Mouse (Mus musculus) limb, embryonic 14.5 days (tissue): ENCODE results near the gene Dnah5. TPM values are rescaled to one million over a fixed set of nuclear protein-coding genes. Genes with fewer than 3 reads are reported as not detected.
A peak's percentile ranks its signal among the peaks of the same experiment; 100 is the strongest.

ENCODE experiments used
- ATAC-seq: fragments of 200-750 bp; cut with Nextera tagmentation; 2 replicates; pipeline ENCODE4 v1.8.0; 2017; ENCODE audit warnings: low read depth, moderate number of reproducible peaks, moderate TSS enrichment; ENCODE audit not compliant: low FRiP score
- DNase-seq: peaks from one replicate; pipeline ENCODE4 v3.0.0-alpha.2; 2015; ENCODE audit warnings: low spot score
- H3K27ac ChIP-seq: fragments of 300-500 bp; sonication (generic); replicated peaks from 2 replicates; pipeline ENCODE4 v1.5.1; 2014; ENCODE audit warnings: low read depth, mild to moderate bottlenecking, low read length, moderate library complexity, mixed read lengths
- H3K27me3 ChIP-seq: fragments of 300-500 bp; sonication (generic); 2 replicates; pipeline ENCODE4 v1.6.1; 2014; ENCODE audit warnings: low read length, mixed read lengths; ENCODE audit not compliant: control insufficient read depth, insufficient read depth
- H3K36me3 ChIP-seq: fragments of 300-500 bp; sonication (generic); 2 replicates; pipeline ENCODE4 v1.6.1; 2014; ENCODE audit warnings: mild to moderate bottlenecking, low read length, moderate library complexity, mixed read lengths; ENCODE audit not compliant: control insufficient read depth, insufficient read depth
- H3K4me1 ChIP-seq: fragments of 300-500 bp; sonication (generic); 2 replicates; pipeline ENCODE4 v1.6.1; 2014; ENCODE audit warnings: antibody characterized with exemption, low read length, mixed read lengths; ENCODE audit not compliant: control insufficient read depth, insufficient read depth
- H3K4me2 ChIP-seq: fragments of 300-500 bp; sonication (generic); replicated peaks from 2 replicates; pipeline ENCODE4 v1.6.1; 2014; ENCODE audit warnings: low read depth, mild to moderate bottlenecking, low read length, moderate library complexity; ENCODE audit not compliant: severe bottlenecking
- H3K4me3 ChIP-seq: fragments of 300-500 bp; sonication (generic); replicated peaks from 2 replicates; pipeline ENCODE4 v1.5.1; 2014; ENCODE audit warnings: low read length
- H3K9ac ChIP-seq: fragments of 300-500 bp; sonication (generic); 2 replicates; pipeline ENCODE4 v1.6.1; 2014; ENCODE audit warnings: mild to moderate bottlenecking, low read depth, low read length, moderate library complexity; ENCODE audit not compliant: severe bottlenecking
- H3K9me3 ChIP-seq: fragments of 300-500 bp; sonication (generic); 2 replicates; pipeline ENCODE4 v1.6.1; 2016; ENCODE audit warnings: low read length; ENCODE audit not compliant: control insufficient read depth
- POLR2A ChIP-seq: fragments of 200-500 bp; IDR thresholded peaks from 2 replicates; pipeline ENCODE4 v1.8.0; 2012; ENCODE audit warnings: inconsistent platforms, mild to moderate bottlenecking, moderate library complexity, borderline replicate concordance; ENCODE audit not compliant: insufficient read depth, insufficient read length; ENCODE audit errors: extremely low read depth
- WGBS: fragments of 180-500 bp; shearing (Covaris S2); extraction: QIAGEN DNeasy Blood & Tissue Kit; methylation state at CpG from one replicate; pipeline ENCODE4 v1.1.7; 2014; 5-methylcytosine and 5-hydroxymethylcytosine counted together
- polyA plus RNA-seq, 2 experiments: library from polyadenylated mRNA; depleted of rRNA in 1 of 2; stranded (reverse) in 1 of 2; unstranded in 1 of 2; fragments of >200 nt; fragmentation: Nextera tagmentation in 1 of 2; extraction: Ambion mirVana in 1 of 2; gene quantifications; 2 replicates each; pipeline versions ENCODE4 v1.2.1 to v1.2.3; 2012 to 2014

Dnah5 gene
- polyA plus RNA-seq, 2 experiments = 0.05 to 0.10 TPM

DNA sequence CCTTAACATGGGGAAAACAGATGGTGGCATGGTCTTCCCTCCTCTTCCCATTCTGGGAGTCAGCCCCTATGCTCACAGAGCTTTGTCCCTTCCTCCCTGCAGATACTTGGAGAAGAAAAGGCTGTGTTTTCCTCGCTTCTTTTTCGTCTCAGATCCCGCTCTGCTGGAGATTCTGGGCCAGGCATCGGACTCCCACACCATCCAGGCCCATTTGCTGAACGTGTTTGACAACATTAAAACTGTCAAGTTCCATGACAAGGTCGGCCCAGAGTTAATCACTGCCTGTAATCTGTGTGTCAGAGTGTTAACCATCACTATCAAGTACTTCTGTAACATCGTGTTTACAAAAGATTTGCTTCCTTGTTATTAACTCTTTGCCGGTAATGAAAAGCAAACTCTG lies 103.6 kb downstream of the Dnah5 start:
- WGBS = 61% methylated on average over 8 of the region's 8 CpGs
- Histone ChIP-seq H3K4me2 (no peak overlapping the region), H3K4me3 (no peak overlapping the region), H3K27me3 (no peaks in the 10 kb centered on the region), H3K27ac (no peak overlapping the region), H3K36me3 (no peaks in the 10 kb centered on the region), H3K4me1 (no peaks in the 10 kb centered on the region), H3K9ac (no peak overlapping the region), H3K9me3 (no peaks in the 10 kb centered on the region)
- TF ChIP-seq POLR2A = no peak
- no peak for ATAC-seq
- no peak for DNase-seq

DNA sequence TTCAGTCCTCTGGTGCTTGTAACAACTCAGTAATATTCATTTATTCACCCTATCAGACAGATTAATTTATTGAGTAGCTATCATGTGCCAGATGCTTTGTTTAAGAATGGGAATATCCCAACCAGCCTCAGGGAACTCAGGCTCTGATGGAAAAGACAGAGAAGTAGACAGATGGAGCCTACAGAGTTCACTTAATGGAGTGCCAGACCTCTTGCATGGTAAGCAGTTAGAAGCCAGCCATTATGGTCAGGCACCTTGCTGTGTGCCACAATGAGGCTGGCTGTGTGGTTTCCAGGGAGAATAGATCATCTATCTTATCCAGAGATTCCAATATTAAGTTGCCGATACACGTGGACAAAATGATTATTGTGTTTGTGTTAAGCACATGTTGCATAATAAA lies 104.3 kb downstream of the Dnah5 start:
- H3K36me3 ChIP-seq = no peaks in the 10 kb centered on the region
- no peaks in the 10 kb centered on the region for H3K4me1 ChIP-seq
- H3K9me3 ChIP-seq = no peaks in the 10 kb centered on the region
- no peak for DNase-seq
- H3K27ac ChIP-seq = no peak overlapping the region
- 89% methylated on average over 2 of the region's 2 CpGs for WGBS
- H3K4me3 ChIP-seq = no peak overlapping the region
- no peak for TF ChIP-seq POLR2A
- H3K4me2 ChIP-seq = no peak overlapping the region
- no peaks in the 10 kb centered on the region for H3K27me3 ChIP-seq
- H3K9ac ChIP-seq = no peak overlapping the region
- no peak for ATAC-seq

DNA sequence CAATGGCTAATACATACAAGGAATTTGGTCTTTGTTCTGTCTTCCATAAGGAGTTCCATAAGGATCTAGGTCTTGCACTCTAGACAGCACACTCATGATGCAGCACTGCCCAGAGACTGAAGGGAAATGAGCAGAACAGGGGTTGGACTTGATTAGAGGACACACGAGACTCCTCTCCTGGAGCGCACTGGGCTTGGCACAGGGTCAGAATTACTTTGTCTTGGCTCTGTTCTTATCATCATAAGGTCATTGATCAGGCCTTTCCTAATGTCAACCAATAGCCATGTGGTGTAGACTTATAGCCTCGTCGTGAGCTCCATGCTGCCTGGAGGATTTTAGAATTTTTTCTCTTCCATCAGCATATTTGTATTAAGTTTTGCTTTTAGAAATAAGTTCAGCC lies 107.0 kb downstream of the Dnah5 start:
- H3K4me3 ChIP-seq = no peak overlapping the region
- H3K36me3 ChIP-seq = no peaks in the 10 kb centered on the region
- no peak overlapping the region for H3K4me2 ChIP-seq
- no peaks in the 10 kb centered on the region for H3K27me3 ChIP-seq
- WGBS = 85% methylated on average over 4 of the region's 4 CpGs
- H3K27ac ChIP-seq = no peak overlapping the region
- no peak for TF ChIP-seq POLR2A
- no peaks in the 10 kb centered on the region for H3K4me1 ChIP-seq
- no peak for ATAC-seq
- no peaks in the 10 kb centered on the region for H3K9me3 ChIP-seq
- no peak for DNase-seq
- no peak overlapping the region for H3K9ac ChIP-seq

DNA sequence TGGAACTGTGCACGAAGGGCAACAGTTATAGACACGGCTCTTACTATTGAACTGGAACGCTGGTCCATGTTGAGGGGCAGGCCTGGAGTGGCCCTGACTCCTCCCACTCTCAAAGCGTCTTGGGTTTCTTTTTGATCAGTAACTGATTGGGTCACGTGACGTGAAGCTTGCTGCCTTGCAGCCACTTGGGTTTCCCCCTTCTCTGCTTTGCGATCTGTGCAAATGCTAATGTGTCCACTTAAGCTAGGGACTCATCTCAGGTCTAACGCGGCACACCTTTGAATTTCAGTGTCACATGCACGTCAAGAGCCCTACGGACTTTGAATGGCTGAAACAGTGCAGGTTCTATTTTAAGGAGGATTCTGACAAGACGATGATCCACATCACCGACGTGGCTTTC lies 109.9 kb downstream of the Dnah5 start:
- H3K27me3 ChIP-seq = no peaks in the 10 kb centered on the region
- no peak overlapping the region for H3K4me3 ChIP-seq
- ATAC-seq = no peak
- DNase-seq = no peak
- H3K4me2 ChIP-seq = no peak overlapping the region
- WGBS = 72% methylated on average over 14 of the region's 14 CpGs
- no peaks in the 10 kb centered on the region for H3K4me1 ChIP-seq
- TF ChIP-seq POLR2A = no peak
- no peak overlapping the region for H3K27ac ChIP-seq
- H3K9ac ChIP-seq = no peak overlapping the region
- no peaks in the 10 kb centered on the region for H3K9me3 ChIP-seq
- no peaks in the 10 kb centered on the region for H3K36me3 ChIP-seq

DNA sequence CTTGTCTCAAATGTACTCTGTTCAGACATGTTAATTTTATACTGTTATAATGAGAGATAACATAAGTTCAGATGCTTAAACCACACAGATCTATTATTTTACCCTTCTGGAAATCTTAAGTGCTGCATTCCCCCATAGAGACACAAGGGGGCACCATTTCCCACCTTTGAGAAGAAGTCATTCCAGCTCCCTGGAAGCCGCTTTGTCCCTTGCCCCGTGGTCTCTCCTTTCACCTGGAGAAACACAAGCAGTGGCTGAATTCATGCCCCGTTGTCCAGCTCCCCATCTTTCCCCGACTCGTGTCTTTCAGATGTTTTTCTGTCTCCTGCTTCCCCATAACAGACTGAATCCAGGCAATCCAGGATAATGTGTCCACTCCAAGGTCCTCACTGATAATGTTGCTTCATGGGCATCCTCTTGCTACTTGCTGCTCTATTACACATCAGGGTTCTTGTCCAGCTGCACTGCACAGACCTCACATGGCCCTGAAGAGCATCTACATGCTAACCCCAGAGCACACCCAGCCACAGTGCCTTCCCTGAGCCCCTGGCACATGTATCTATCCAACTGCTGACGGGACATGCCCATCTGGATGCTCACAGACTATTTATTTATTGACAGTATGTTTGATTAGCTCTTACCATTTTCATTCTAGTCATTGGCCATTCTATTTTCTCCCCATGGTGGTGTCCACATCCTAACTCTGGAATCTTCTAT lies 112.4 kb downstream of the Dnah5 start:
- H3K4me3 ChIP-seq = no peak overlapping the region
- H3K4me2 ChIP-seq = no peak overlapping the region
- H3K27me3 ChIP-seq = no peaks in the 10 kb centered on the region
- no peak overlapping the region for H3K27ac ChIP-seq
- no peak for TF ChIP-seq POLR2A
- no peaks in the 10 kb centered on the region for H3K36me3 ChIP-seq
- H3K9ac ChIP-seq = no peak overlapping the region
- DNase-seq = peak; percentile 50
- no peaks in the 10 kb centered on the region for H3K4me1 ChIP-seq
- no peak for ATAC-seq
- 26% methylated on average over 6 of the region's 6 CpGs for WGBS
- H3K9me3 ChIP-seq = no peaks in the 10 kb centered on the region
